Mouse (Mus musculus): ENCODE measurements at regions not wholly inside any gene's neighbourhood (a gene's known extent, or its start where the extent isn't known, plus 50 kb on each side); places are given as distances from the start of the nearest gene placed in this dataset.

DNA sequence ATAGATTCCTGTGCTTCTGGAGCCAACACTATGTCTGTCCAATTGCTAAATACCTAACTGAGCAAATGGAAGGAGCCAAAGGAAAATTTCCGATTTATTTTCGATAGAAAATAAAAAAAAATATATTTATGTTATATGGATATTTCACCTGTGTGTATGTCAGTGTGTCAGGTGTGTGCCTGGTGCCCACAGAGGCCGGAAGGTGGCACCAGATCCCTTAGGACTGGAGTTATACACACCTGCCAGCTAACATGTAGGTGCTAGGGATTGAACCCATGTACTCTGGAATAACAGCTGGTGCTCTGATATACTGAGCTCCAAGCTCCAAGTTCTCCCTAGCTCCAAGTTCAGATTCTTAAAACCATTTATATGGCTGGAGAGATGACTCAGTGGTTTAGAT, 79.0 kb downstream of the Mfsd1 start:
- DNase-seq, result no peak

DNA sequence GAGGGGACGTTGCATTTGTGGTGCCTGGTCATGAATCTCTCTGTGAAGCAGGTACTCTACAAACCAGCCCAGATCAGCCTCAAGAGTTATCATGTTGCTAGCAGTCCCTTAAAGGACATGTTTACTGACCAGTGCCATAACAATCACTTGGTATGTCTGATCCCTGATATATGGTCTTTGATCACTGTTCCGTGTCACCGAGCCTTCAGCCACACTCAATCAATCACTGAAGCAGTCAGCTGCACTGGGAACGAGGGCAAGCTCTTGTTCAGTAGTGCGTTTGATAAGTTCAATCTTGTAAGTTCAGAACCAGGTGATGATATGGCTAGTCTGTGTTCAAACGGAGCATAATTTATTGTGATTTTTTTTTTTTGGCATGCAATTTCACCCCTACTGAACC, 126.8 kb downstream of the Mfsd1 start:
- DNase-seq, result peak; percentile 5

DNA sequence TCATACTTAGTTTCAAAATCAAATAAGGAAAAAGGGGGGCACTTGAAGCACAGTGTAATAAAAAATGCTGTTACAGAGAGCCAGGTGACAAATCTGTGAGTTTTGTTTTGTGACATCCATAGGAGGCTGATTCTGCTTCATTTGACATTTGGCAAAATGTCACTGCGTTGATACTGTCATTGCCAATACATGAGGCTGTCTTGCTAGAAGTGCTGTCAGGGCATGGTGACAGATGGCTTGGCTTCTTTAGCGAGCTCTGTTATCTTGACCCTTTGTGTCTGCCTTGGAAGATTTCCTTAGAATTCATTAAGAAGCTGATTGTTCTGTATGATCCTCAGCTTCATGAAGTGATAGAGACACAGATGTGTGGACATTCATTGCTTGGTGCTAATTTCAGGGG, 129.2 kb downstream of the Mfsd1 start:
- no peak for DNase-seq

DNA sequence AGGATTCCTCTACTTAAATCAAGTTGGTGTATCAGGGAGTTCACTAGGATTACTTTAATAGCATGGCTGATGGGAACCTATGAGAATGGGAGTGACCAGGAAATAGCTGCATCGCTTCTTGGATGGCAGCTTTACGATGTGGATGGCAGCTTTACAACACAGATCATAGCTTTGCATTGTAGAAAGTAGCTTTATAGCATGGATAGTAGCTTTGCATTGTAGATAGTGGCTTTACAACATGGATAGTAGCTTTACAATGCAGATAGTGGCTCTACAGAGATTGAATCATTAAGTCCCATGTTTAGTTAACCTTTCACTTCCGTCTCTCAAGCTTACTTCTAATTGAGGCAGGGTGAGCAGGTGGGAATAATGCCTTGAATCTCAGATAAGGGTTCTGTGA, 149.4 kb downstream of the Mfsd1 start:
- no peak for DNase-seq

DNA sequence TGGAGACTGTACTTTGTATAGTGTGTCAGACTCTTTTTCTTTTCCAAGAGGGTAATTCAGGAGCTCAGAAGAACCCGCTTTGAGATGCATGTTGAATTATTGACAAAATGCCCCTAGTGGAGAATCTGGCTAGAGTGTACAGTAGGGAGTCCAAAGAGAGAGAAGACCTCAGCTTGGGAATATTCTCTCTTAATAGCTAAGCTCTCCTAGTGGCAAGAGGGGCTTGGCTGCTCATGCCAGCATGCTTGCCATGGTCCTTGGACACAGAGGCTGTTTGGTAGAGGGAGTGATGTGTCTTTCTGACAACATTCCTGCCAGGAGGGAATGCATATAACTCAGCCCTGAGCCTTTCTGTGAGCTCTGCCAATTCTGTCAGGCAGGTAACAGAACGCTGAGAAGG, 150.3 kb downstream of the Mfsd1 start:
- DNase-seq, result peak; percentile 2 to 9

DNA sequence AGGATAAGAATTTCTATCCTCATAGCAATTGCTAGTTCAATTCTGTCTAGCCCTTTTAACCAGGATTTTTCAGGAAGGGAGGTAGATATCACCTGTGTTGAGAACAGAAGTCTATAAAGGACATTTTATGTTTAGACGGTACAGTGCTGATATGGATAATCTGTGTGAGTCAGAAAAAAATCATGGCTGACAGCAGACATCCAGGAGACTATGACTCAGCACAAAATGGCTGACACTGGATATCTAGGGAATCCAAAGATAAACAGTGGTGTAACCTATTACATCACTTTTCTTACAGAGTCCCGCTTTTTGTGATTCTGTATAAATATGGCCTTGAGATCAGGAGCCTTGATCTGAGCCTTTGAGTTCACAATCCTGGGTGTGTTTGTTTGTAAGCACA, 137.8 kb upstream of the Iqcj start:
- no peak for DNase-seq

DNA sequence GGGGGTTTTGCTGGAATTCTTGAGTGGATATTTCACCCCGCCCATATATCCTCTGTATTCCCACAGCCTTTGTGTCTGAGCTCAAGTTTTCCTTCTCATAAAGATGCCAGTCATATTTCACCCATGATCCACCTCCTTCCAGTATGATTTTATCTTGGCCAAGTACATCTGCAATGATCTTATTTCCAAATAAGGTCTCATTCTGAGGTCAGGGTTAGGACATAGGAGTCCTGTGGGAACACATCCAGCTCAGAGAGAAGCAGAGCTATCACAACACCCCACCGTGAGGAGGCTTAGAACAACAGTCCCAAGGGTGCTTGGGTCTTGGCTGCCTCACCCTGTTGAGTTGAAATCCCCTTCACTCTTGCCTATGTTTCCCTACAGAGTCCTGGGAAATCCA, 123.4 kb upstream of the Iqcj start:
- no peak for DNase-seq

DNA sequence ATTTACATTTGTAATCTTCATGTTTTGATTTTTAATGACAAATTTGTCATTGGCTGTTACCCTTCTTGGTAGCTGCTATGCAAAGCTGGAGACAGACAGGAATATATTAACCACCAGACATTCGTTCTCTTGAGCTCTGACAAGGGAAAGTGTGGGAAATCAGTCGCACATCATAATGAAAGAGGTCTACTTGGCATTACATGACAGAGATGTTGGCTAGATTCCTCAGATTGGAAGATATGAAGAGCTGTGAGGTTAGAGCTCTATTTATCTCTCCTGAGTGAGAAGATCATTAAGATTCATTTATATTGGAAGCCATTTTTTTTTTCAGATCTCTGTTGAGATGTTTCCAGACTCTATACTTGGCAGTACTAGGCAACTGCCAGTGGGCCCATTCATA, 118.6 kb upstream of the Iqcj start:
- no peak for DNase-seq

DNA sequence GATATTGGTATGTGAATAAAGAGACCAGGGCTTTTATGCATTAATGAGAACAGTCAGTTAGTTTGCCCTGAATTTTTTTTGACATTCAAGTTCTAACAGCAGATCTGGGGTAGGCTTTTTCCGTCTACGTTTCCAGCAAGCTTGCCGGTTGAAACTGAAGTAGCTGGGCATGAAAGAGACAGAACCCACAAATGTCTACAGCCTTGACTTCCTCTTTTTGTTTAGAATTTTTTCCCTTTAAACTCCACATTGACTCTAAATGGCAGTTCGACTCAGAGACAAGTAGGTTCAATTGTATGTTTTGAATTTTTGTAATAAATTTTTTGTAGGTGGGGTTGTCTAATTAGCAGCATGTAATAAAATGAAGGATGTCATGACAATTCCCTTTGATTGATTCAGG, 109.8 kb upstream of the Iqcj start:
- no peak for DNase-seq

DNA sequence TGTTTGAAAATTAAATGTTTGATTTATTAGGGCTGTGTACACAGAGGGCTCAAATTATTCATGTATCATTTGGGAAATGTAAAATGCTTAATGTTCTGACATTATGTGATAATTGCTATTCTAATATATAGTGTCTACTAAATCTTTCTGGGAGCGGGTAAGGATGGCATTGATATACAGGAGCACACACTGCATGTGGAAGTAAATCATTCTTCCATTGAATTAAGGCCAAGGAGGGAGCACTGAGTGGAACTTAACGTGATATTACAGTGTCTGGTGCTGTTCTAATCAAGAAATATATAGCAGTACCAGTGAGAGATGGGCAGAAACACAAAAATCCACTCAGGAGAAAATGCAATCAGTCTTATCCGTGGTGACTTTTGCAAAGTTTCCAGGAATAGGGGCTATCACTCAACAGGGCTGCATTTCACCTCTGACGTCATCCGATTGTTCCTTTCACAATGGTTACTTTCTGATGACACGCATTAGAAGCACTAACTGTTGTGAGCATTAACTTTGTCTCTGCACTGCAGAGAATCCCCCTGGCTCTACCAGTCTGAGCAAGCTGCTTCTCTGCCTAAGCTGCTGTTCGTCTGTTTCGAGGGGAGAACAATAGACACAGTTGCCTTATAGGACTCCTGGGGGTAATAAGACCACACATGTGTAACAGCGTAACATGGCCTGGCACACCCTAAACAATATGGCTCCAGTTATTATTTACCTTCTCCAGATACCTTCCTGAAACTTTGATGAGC, 85.0 kb upstream of the Iqcj start:
- no peak for DNase-seq

DNA sequence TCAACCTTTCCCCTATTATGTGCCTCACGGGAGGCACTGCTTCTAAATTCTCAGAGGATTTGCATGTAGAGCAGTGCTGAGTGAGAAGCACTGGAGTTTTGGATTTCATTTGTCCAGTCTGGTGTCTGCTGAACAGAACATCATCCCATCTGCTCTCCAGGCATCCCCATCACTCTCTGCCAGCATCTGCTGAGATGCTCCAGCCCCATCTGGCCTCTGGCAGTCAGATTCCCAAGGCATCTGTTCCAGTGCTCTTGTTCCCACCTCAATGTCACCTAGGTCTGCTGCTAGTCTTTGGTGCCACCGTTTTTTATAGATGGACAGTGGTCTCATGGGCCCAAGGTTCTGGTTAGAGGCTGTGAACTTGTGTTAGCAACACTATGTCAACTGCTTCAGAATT, 63.9 kb upstream of the Iqcj start:
- no peak for DNase-seq

DNA sequence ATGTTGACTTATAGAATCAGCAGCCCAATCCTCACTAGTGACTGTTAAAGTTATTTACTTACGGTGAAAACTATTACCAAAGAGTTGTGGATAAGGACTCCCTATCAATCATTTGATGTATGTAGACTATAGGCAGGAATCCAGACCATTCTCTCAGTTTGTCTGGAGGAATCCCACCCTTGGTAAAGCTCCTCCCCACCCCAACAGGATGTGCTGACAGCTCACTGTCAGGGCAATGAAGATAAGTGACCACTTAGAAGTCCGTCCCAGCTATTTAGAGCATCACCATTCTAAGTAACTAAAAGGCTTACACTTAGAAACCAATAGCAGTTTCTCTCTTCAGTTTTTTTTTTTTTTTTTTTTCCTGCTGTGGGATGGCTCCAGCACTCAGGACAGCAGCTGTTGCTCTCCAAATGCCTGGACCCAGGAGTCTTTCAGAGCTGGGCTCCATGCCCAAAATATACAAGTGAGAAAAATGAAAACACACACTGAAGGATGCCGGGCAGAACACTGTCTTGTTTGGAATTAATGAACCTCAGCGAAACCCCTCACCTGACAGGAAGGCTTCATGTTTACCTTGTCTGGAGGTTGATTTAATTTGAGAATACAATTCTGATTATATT, 58.9 kb upstream of the Iqcj start:
- peak in 1 of 2 experiments; percentile 3 for DNase-seq
